Mouse (Mus musculus): ENCODE measurements around the gene Ntan1. TPM values are rescaled to one million over a fixed set of nuclear protein-coding genes. Genes with fewer than 3 reads are reported as not detected.
"Not testable (repeated sequence)": the region's sequence is repeated elsewhere in the genome, so short reads cannot be mapped to it uniquely, and the experiment has no call there.

The Ntan1 gene
- total RNA-seq, 2 experiments from 2014 or later: 34.1 to 38.6 TPM

DNA sequence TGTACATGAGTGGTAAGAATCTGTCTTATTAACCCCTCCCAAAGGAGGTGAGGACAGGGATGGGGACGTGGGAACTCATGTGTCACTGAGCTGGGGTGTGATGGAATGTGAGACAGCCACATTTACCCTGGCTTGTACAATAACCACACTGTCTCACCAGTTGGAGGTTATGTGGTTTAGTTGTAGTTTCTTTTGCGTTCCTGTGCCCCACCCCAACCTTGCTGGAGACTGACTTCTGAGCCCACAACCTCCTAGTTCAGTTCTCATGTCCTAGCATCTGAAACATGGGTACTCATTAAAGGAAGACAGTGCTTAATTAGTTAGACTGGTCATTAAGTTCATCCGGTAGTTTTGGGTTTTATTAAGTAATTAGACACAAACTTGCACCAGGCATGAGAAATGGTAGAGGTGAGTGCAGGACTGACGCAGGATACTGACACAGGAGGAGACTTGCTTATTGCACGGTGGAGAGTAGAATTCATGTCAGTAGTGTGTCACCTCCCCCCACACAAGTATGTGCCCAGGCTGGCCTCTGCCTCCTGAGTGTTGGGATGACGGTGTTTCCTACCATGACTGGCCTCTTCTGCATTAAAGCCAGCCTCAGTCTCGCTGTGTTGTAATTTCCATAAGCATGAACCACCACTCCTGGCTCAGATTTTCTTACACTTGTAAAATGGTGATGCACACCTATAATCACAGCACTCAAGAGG, 7.3 kb downstream of the Ntan1 start:
- intact Hi-C loops (cut with DNase I; ENCODE audit: low total_unique reads): no loop called here
- DNase-seq: no peak

DNA sequence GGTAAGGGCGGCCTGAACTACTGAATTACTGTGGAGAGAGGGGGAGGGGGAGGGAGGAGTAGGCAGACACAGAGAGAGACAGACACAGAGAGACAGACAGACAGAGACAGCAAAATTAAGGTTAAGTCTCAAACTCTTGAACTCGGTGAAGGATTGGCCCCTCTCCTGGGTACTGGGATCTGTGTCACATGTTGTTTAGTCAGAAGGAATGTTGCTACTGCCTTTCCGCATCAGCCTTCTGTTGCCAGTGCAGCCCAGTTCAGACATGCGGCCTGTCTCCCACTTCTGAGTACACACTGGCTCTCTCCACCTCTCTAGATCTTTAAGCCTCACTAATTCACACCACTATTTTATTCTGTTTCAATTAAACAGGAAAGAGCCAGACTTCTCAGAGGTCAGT, 7.9 kb downstream of the Ntan1 start:
- intact Hi-C loops (cut with DNase I; ENCODE audit: low total_unique reads): no loop called here

DNA sequence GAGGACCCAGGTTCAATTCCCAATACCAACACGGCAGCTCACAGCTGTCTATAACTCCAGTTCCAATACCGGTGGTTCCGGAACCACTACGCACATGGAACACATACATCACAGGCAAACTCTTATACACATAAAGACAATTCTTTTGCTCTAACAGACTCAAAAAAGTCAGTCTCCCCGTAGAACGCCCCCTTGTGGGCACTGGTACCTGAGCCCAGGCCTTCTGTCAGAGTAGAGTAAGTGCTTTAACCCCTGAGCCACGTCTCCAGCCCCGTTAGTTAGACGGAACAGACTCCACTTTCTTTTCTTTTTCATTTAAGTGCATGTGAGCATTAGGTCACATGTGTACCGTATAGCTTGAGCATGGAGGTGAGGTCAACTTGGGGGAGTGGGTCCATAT, 11.8 kb downstream of the Ntan1 start:
- no peak for DNase-seq
- intact Hi-C loops (cut with DNase I; ENCODE audit: low total_unique reads): no loop called here

More for the DNA sequence above, 7.9 kb downstream of the Ntan1 start:
- DNase-seq: no peak

DNA sequence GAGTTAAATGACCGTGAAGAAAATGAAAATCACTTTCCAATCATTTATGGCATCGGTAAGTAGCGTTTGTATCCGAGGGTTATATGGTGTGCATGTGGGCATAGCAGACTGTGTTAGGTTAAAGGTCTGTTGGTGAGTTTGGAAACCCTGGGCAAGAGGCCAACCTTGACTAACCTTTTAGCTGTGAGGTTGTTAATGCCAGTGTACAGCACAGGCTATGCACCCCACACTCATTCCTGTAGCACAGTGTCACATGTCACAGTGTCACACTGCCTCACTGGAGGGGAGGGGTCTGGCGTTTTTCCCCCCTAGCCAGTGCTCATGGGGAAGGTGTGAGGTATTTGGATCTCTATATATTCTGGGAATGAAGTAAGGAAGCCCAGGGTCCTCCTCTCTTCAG, 13.0 kb downstream of the Ntan1 start:
- intact Hi-C loops (cut with DNase I; ENCODE audit: low total_unique reads): no loop called here
- DNase-seq: no peak

DNA sequence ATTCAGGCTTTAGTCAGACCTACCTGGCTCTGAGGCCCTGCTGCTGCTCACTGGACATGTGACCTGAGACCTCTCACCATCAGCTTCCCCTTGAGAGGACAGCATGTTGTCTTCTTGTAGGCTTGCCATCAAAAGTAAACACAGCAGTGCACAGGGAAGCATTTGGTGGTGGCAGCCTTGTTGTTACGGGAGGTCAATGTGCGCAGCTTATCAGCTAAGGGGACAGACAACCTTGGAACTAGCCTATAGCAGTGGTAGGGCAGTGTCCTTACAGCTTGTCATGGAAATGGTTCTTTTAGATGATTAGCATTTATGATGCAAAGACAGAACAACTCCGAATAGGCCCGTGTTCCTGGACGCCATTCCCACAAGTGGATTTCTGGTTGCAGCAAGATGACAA, 15.7 kb downstream of the Ntan1 start:
- intact Hi-C loops (cut with DNase I; ENCODE audit: low total_unique reads): no loop called here
- no peak for DNase-seq

DNA sequence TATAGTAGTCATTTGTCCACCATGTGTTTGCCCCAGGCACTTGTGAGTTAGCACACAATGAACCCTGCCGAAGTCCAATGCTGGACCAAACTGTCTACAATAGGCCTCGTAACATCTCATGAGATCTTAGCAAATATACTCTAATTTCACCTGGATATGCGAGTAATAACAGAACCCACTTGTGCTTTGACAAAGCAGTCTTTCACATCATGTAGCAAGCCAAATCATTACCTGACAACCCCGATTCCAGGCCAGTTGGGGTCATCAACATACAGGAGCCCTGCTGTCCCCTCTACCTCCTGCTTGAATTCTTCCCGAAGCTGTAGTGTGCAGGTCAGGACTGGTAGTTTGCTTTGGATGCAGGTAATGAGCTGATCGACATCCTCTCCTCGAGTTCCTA, 21.4 kb downstream of the Ntan1 start:
- intact Hi-C loops (cut with DNase I; ENCODE audit: low total_unique reads): loop anchor here (5.0 kb wide), 1 partner anchor 287 kb away; no protein-coding TSS in a partner anchor
- no peak for DNase-seq

DNA sequence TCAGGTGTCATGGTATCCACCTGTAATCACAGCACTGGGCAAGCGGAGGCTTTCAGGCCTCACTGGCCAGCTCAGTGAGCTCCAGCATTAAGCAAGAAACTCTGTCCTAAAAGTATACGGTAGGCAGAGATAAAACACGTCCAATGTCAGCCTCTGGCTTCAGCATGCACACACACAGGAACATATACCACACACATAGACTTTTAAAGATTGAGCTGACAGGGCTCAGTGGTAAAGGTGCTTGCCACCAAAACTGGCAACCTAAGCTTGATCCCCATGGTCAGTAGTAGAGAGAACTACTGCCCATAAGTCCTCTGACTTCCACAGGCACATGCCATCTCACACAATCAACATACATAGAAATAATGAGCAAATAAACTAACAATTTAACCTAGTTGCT, 22.3 kb downstream of the Ntan1 start:
- intact Hi-C loops (cut with DNase I; ENCODE audit: low total_unique reads): loop anchor here (5.0 kb wide), 1 partner anchor 286 kb away; no protein-coding TSS in a partner anchor
- no peak for DNase-seq

DNA sequence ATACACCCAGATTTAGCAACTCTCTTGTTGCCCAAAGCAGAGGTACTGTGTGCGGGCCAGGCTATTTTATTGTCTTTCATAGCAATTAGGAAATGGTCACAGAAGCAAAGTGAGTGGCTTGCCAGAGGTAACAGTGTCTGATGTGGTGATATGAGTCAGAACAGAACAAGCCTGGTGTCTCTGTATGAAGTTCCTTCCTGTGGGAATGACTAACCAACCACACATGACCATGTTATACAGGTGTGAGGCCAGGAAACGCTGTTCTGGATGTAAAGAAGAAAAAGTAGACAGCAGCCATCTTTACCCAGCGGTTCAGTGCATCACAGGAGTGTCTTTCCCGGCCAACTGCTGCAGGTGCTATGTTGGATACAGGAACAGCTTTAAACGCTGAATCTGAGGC, 26.4 kb downstream of the Ntan1 start:
- no peak for DNase-seq
- intact Hi-C loops (cut with DNase I; ENCODE audit: low total_unique reads): no loop called here

DNA sequence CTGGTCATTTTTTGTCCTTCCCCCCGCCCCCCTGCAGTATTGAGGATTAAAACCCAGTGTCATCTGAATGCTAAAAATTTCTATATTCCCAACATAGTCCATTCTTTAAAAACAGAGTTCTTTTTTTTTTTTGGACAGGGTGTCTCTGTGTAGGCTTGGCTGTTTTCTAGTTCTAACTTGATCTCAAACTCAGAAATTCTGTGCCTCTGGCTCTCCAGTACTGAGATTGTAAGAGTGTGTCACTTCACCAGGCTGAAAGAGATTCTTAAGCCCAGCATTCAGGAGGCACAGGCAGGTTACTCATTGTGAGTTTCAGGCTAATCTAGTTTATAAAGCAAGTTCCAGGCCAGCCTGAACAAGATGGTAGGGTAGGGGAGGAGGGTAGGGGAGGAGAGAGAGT, 28.0 kb downstream of the Ntan1 start:
- DNase-seq: no peak
- intact Hi-C loops (cut with DNase I; ENCODE audit: low total_unique reads): no loop called here

DNA sequence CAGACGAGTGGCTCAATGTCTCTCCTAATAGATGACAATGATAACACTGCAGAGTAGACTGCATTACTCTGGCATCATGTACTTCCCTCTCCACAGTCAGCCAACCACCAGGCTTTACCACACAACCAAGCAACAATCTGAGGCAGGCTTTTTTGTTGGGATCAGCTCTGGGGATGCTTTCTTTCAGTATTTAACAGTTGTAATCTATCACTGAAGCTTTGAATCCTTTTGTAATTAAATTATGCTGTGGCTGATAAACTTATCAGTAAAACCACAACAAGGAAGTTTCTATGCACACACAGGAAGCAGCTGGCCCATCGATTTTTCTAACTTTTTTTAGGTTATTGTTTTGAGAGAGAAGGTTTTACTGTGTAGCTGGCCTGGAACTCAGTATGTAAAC, 29.7 kb downstream of the Ntan1 start:
- intact Hi-C loops (cut with DNase I; ENCODE audit: low total_unique reads): no loop called here
- DNase-seq: no peak

DNA sequence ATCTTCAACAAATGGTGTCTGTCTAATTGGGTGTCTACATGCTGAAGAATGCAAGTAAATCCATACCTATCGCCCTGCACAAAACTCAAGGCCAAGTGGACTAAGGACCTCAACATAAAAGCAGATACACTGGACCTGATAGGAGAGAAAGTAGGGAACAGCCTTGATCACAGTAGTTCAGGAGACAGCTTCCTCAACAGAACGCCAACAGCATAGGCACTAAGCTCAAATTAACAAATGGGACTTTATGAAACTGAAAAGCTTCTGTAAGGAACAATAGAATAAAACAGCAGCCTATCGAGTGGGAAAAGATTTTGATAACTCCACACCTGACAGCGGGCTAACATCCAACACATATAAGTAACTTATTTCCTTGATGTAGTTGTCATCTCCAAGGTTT, 32.8 kb downstream of the Ntan1 start:
- DNase-seq: no peak
- intact Hi-C loops (cut with DNase I; ENCODE audit: low total_unique reads): no loop called here

DNA sequence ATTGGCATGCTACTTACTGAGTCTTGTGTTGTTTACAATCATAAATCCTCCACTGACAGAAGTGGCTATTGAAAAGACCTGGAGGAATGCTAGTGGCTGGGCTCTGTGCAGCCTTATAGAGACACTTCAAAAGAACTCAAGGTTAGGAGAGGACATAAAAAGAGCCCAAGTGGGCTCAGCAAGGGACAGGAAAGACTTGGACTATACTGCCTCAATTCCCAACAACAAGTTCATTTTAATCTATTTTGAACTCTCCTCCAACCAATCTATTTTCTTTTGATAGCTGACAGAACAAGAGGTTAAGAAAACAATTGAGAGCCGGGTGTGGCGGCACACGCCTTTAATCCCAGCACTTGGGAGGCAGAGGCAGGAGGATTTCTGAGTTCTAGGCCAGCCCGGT, 35.2 kb downstream of the Ntan1 start:
- intact Hi-C loops (cut with DNase I; ENCODE audit: low total_unique reads): no loop called here
- no peak for DNase-seq

DNA sequence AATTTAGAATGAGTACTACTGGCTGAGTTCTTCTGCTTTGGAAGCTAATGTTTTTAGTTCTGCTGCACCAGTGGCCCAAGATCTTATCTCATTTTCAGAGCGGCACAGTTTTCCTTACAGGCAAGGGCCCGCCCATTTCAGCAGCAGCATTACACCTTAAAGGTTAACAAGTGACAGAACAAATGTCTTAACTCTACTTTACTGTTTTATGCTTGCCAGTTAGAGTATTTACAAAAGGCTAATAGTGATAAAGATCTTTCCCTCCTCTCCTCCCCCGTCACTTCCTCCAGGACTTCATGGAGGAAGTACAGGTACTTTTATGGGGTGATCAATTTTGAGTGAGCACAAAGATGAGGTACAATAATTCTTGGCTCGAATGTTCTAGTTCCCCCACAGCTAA, 47.4 kb downstream of the Ntan1 start:
- no peak for DNase-seq
- intact Hi-C loops (cut with DNase I; ENCODE audit: low total_unique reads): no loop called here

DNA sequence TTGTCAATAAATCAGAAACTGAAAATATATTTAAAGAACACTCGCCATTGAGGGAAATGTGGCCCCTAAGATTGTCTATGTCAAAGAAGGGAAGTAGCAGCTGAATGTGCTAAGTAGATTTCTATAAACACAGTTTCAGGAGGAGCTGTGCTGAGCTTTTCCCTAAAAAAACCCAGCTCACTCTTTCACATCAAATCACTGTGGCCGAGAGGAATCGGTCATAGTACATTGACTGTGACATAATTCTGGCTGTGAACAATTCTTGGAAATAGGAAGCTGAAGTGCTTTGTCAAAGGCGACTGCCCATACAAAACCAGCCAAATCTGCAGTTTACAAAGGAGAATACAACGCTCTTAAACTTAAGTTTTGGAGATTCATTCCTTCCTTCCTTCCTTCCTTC, 48.0 kb downstream of the Ntan1 start:
- intact Hi-C loops (cut with DNase I; ENCODE audit: low total_unique reads): no loop called here
- no peak for DNase-seq

DNA sequence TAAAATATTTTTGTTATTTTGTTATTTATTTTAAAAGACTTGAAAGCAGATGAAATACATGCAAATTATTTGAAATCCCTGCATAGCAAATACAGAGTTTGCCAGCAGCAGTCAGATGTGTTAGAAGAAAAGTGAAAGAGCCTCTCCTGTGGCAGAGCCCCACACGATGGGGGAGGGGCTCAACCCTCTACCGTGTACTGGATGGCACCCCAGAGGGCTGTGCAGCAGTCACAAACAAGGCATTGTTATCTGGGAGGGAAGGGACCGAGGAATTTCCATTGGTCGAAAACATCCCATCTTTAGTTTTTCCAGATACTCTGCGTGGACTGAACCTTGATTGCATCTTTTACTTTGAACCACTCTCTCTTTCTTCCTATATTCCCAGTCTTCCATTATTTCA, 48.8 kb downstream of the Ntan1 start:
- intact Hi-C loops (cut with DNase I; ENCODE audit: low total_unique reads); DNase-seq: not testable (repeated sequence)

DNA sequence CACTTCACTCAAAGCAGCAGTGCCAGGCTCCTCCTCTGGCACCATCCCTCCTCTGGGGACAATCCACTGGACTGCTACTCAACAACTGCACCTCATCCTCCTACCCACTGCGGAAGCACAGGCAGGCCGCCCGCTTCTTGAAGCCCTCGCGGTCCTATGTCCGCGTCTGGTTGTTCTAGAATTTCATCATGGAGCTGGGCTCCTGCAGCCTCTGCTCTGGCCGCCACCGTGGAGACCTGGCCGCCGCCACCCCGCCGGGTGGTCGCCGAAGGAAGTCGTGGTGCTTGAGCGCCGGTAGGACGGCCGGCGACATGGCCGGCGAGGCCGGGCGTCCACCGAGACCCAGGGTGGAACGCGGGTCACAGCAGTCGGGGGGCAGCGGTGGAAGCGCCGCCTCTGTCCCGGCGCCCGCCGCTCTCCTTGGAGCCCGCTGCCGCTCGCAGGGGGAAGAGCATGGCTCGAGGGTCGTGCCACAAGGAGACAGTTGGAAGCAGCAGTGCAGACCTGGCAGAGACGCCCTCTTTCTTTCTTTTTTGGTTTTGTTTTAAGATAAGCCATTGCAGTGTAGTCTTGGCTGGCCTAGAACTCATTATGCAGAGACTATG, 49.4 kb downstream of the Ntan1 start:
- no peak for DNase-seq
- intact Hi-C loops (cut with DNase I; ENCODE audit: low total_unique reads): no loop called here

DNA sequence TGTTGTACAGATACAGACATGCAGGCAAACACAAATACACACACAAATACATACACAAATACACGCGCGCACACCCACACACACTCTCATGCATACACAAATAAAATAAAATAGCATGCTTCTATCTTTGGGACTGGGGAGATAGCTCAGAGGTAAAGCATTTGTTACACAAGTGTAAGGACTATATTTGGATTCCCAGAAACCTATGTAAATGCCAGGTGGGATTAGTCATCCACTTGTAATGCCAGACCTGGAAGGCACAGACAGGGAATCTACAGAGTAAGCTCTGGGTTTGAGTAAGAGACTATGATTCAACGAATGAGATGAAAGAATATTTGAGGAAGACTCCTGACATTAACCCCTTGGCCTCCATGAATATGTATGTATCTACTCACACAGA, 56.8 kb downstream of the Ntan1 start:
- intact Hi-C loops (cut with DNase I; ENCODE audit: low total_unique reads): no loop called here
- no peak for DNase-seq

DNA sequence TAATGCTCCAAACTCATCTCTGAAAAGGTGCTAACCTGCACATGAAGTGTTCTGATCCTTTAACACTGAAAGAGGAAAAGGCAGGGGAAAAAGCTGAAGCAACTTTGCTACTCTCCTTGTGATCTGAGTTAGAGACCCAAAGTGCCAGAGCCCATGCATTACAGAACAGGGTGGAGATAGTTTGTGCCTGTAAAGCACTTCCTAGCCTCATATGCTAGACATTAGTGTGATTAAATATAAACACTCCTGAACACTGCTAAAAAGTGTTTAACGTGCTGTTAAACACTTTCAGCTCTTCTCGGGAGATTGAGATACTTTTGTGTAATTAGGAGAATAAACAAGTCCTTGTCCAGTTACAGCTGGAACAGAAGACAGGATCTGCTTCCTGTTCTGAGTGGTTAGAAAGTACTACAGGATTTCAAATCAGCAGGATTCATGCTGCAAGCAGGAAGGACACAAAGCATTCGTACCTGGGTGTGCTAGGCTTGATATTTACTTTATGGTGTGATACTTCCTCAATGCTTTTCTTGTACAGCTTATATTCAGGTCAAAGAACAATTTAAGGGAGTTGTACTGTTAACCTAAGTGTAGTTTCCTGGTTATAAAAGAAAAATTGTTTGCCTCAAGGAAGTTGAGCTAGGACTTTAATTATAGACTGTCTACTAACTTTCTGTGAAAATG, 64.6 kb downstream of the Ntan1 start:
- intact Hi-C loops (cut with DNase I; ENCODE audit: low total_unique reads): no loop called here
- no peak for DNase-seq

All from gastrocnemius, postnatal 14 days (tissue).